Mouse (Mus musculus) hindbrain, embryonic 15.5 days (tissue): ENCODE measurements around the gene Crnkl1. TPM values are rescaled to one million over a fixed set of nuclear protein-coding genes. Genes with fewer than 3 reads are reported as not detected.
A peak's percentile ranks its signal among the peaks of the same experiment; 100 is the strongest.
"Not testable (repeated sequence)": the region's sequence is repeated elsewhere in the genome, so short reads cannot be mapped to it uniquely, and the experiment has no call there.

Source experiments
- ATAC-seq: fragments of 200-750 bp; cut with Nextera tagmentation; 2 replicates; pipeline ENCODE4 v1.8.0; 2017; ENCODE audit warnings: low read depth, moderate number of reproducible peaks, moderate TSS enrichment; ENCODE audit not compliant: low FRiP score
- H3K27ac ChIP-seq: fragments of 300-500 bp; sonication (generic); replicated peaks from 2 replicates; pipeline ENCODE4 v1.5.1; 2015; ENCODE audit warnings: mild to moderate bottlenecking, inconsistent platforms
- H3K27me3 ChIP-seq: fragments of 300-500 bp; sonication (generic); 2 replicates; pipeline ENCODE4 v1.6.1; 2015; ENCODE audit warnings: control low read depth, inconsistent platforms
- H3K36me3 ChIP-seq: fragments of 300-500 bp; sonication (generic); 2 replicates; pipeline ENCODE4 v1.6.1; 2015; ENCODE audit warnings: control low read depth, inconsistent platforms
- H3K4me1 ChIP-seq: fragments of 300-500 bp; sonication (generic); replicated peaks from 2 replicates; pipeline ENCODE4 v1.6.1; 2015; ENCODE audit warnings: control low read depth, inconsistent platforms
- H3K4me2 ChIP-seq: fragments of 300-500 bp; sonication (generic); 2 replicates; pipeline ENCODE4 v1.6.1; 2015; ENCODE audit warnings: moderate library complexity, mild to moderate bottlenecking, inconsistent platforms
- H3K4me3 ChIP-seq: fragments of 300-500 bp; sonication (generic); 2 replicates; pipeline ENCODE4 v1.5.1; 2015; ENCODE audit warnings: mild to moderate bottlenecking, inconsistent platforms
- H3K9ac ChIP-seq: fragments of 300-500 bp; sonication (generic); 2 replicates; pipeline ENCODE4 v1.6.1; 2015; ENCODE audit warnings: inconsistent platforms
- H3K9me3 ChIP-seq: fragments of 300-500 bp; sonication (generic); 2 replicates; pipeline ENCODE4 v1.6.1; 2016; ENCODE audit warnings: control low read depth, inconsistent platforms
- WGBS: fragments of 180-500 bp; shearing (Covaris S2); methylation state at CpG from one replicate; pipeline ENCODE4 v1.1.7; 2015; 5-methylcytosine and 5-hydroxymethylcytosine counted together
- polyA plus RNA-seq: library from polyadenylated mRNA; unstranded; fragments of >200 nt; fragmentation: Nextera tagmentation; extraction: Ambion mirVana; gene quantifications from 2 replicates; pipeline ENCODE4 v1.2.1, GENCODE M21; 2015

Crnkl1 gene
- polyA plus RNA-seq, 1 experiment from 2014 or later = 21.4 TPM

- no peaks in the 10 kb centered on the region for H3K27me3 ChIP-seq
These were observed 29.7 kb downstream of the Crnkl1 start for GRCm38 (mm10) chr2:145905156-145905555.

GRCm38 (mm10) chr2:145903983-145904616 lies 30.7 kb downstream of the Crnkl1 start:
- H3K4me2 ChIP-seq = peak overlapping the region; percentile 64
- H3K27ac ChIP-seq = no peak overlapping the region

More at GRCm38 (mm10) chr2:145905156-145905555, 29.7 kb downstream of the Crnkl1 start:
- no peaks in the 10 kb centered on the region for H3K9me3 ChIP-seq
- H3K4me3 ChIP-seq = no peak overlapping the region
- H3K27ac ChIP-seq = no peak overlapping the region
- no peak overlapping the region for H3K9ac ChIP-seq
- WGBS = 89% methylated on average over 6 of the region's 6 CpGs
- H3K4me2 ChIP-seq = 0 out of 2 replicates have a peak overlapping the region, but pooled peaks have one; percentile 64
- no peak for ATAC-seq
- peaks cover 22% of the 10 kb centered on the region for H3K4me1 ChIP-seq
- peaks cover 7% of the 10 kb centered on the region; the same call in 1 of the 2 replicates for H3K36me3 ChIP-seq

GRCm38 (mm10) chr2:145903061-145903901 lies 31.5 kb downstream of the Crnkl1 start:
- no peaks in the 10 kb centered on the region for H3K9me3 ChIP-seq
- peak overlapping the region; percentile 97 for H3K4me3 ChIP-seq
- no peaks in the 10 kb centered on the region for H3K27me3 ChIP-seq
- peak; percentile 98 for ATAC-seq
- WGBS = under 1% methylated on average over 68 of the region's 68 CpGs
- H3K36me3 ChIP-seq = no peaks in the 10 kb centered on the region
- peak overlapping the region; percentile 83 for H3K27ac ChIP-seq
- H3K4me2 ChIP-seq = peak overlapping the region; percentile 64
- peaks cover 22% of the 10 kb centered on the region for H3K4me1 ChIP-seq
- peak overlapping the region; percentile 90 for H3K9ac ChIP-seq

More at GRCm38 (mm10) chr2:145903983-145904616, 30.7 kb downstream of the Crnkl1 start:
- Histone ChIP-seq H3K27me3 (no peaks in the 10 kb centered on the region), H3K4me3 (peak overlapping the region; percentile 97), H3K9ac (peak overlapping the region; percentile 90), H3K4me1 (peaks cover 22% of the 10 kb centered on the region), H3K9me3 (no peaks in the 10 kb centered on the region), H3K36me3 (no peaks in the 10 kb centered on the region; the same call in 1 of the 2 replicates)
- ATAC-seq = no peak
- WGBS = 36% methylated on average over 12 of the region's 12 CpGs

- no peaks in the 10 kb centered on the region for H3K36me3 ChIP-seq
- H3K9me3 ChIP-seq = no peaks in the 10 kb centered on the region
- no peaks in the 10 kb centered on the region for H3K27me3 ChIP-seq
- peaks cover 22% of the 10 kb centered on the region for H3K4me1 ChIP-seq
- peak within 1 kb of the TSS; percentile 83; the same call in 1 of the 2 replicates for H3K27ac ChIP-seq
- H3K4me3 ChIP-seq = peak within 1 kb of the TSS; percentile 97
- H3K9ac ChIP-seq = peak within 1 kb of the TSS; percentile 90; the same call in 1 of the 2 replicates
- ATAC-seq = no peak
- H3K4me2 ChIP-seq = peak within 1 kb of the TSS; percentile 64
- WGBS = 89% methylated on average over 6 of the region's 6 CpGs
These were observed 33.0 kb downstream of the Crnkl1 start, which contains the start of gene Naa20 for GRCm38 (mm10) chr2:145901861-145902260. Gene Naa20 (plus strand): TSS chr2:145902099.

- H3K9me3 ChIP-seq, H3K4me3 ChIP-seq, H3K9ac ChIP-seq, ATAC-seq, H3K27ac ChIP-seq, H3K4me2 ChIP-seq, H3K27me3 ChIP-seq, H3K36me3 ChIP-seq: not testable (repeated sequence)
- H3K4me1 ChIP-seq = peaks cover 16% of the 10 kb centered on the region
- 83% methylated on average over 8 of the region's 8 CpGs for WGBS
These were observed 34.5 kb downstream of the Crnkl1 start for GRCm38 (mm10) chr2:145900318-145900717.

GRCm38 (mm10) chr2:145898106-145898505 lies 36.7 kb downstream of the Crnkl1 start:
- no peak for ATAC-seq
- Histone ChIP-seq H3K27ac (no peak overlapping the region), H3K4me3 (no peak overlapping the region), H3K27me3 (no peaks in the 10 kb centered on the region), H3K9me3 (no peaks in the 10 kb centered on the region), H3K36me3 (no peaks in the 10 kb centered on the region), H3K4me1 (no peaks in the 10 kb centered on the region), H3K4me2 (no peak overlapping the region), H3K9ac (no peak overlapping the region)
- 77% methylated on average over 9 of the region's 9 CpGs for WGBS

GRCm38 (mm10) chr2:145893756-145894155 lies 41.1 kb downstream of the Crnkl1 start:
- H3K27me3 ChIP-seq = no peaks in the 10 kb centered on the region
- no peak for ATAC-seq
- H3K27ac ChIP-seq = no peak overlapping the region
- H3K36me3 ChIP-seq = no peaks in the 10 kb centered on the region
- H3K4me2 ChIP-seq = no peak overlapping the region
- no peaks in the 10 kb centered on the region for H3K4me1 ChIP-seq
- WGBS = 96% methylated on average over 6 of the region's 6 CpGs
- no peak overlapping the region for H3K4me3 ChIP-seq
- H3K9me3 ChIP-seq = no peaks in the 10 kb centered on the region
- no peak overlapping the region for H3K9ac ChIP-seq

- no peaks in the 10 kb centered on the region for H3K27me3 ChIP-seq
- no peak overlapping the region for H3K27ac ChIP-seq
- H3K4me3 ChIP-seq = no peak overlapping the region
- peaks cover 6% of the 10 kb centered on the region for H3K36me3 ChIP-seq
- no peak overlapping the region for H3K4me2 ChIP-seq
- ATAC-seq = no peak
- no peaks in the 10 kb centered on the region for H3K4me1 ChIP-seq
- H3K9ac ChIP-seq = no peak overlapping the region
- H3K9me3 ChIP-seq = no peaks in the 10 kb centered on the region
- WGBS = 88% methylated on average over 2 of the region's 2 CpGs
These were observed 44.2 kb downstream of the Crnkl1 start for GRCm38 (mm10) chr2:145890571-145890970.

- H3K27ac ChIP-seq = no peak overlapping the region; the same call in 1 of the 2 replicates
- H3K4me3 ChIP-seq = no peak overlapping the region
- 62% methylated on average over 6 of the region's 6 CpGs for WGBS
- H3K9me3 ChIP-seq = no peaks in the 10 kb centered on the region
- ATAC-seq = 0 out of 2 replicates have a peak, but pooled peaks have one; percentile 45
- no peaks in the 10 kb centered on the region for H3K4me1 ChIP-seq
- no peak overlapping the region for H3K4me2 ChIP-seq
- no peaks in the 10 kb centered on the region for H3K27me3 ChIP-seq
- peaks cover 7% of the 10 kb centered on the region for H3K36me3 ChIP-seq
- H3K9ac ChIP-seq = no peak overlapping the region
These were observed 45.9 kb downstream of the Crnkl1 start for GRCm38 (mm10) chr2:145888766-145889480.

GRCm38 (mm10) chr2:145887937-145888765 lies 46.7 kb downstream of the Crnkl1 start:
- Histone ChIP-seq H3K9me3 (no peaks in the 10 kb centered on the region), H3K4me3 (no peak overlapping the region), H3K9ac (no peak overlapping the region), H3K27me3 (no peaks in the 10 kb centered on the region), H3K36me3 (peaks cover 7% of the 10 kb centered on the region), H3K27ac (no peak overlapping the region), H3K4me2 (no peak overlapping the region), H3K4me1 (no peaks in the 10 kb centered on the region)
- peak; percentile 21; the same call in 1 of the 2 replicates for ATAC-seq
- WGBS = 72% methylated on average over 14 of the region's 14 CpGs
